Mouse (Mus musculus): ENCODE results near the gene Adamts17.

DNA sequence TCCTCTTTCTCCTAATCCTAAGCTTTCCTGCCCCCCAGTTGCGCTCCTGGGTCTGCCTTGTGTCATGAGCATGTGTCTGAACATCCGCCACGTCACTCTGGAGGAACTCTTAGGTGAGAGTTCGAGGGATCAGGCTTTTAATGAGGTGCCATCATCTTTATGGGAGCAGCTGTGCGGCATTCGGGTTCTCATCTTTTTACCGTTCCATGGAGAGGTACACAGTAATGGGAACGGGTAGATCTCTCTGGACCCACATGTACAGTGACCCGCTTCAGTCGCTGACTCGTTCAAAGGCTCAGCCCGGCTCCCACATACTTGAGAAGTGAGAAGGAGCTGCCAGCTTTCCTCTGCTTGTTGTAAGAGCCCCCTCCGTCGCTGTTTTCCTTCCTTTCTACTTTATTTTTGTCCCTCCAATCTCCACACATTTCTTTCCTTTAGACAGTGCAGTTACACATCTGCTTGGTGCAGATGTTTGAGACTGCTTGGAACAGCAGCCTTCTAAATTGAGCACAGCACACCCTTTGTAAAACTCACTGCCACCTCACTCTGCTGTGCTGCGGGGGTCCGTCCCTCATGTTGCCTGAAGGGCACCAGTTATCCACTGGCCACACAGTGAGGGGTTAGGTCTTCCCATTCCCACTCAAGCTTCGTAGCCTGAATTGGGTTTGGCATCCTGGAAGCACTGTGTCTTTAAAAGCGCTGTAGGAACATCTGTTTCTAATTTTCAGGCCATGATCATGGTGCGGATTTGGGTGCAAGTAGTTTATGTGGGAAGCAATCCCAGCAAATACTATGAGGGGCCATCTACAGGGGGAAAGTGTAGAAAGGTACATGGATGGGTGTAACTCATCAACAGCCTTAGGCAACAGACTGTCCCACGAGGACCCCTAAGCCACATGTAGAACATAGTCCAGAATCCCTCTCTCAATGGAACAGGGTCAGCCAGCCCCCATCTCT is 186.9 kb downstream of the Adamts17 start:
- TF ChIP-seq TAL1 (IDR thresholded peaks at IDR 0.05; ENCODE audit: low read length) (no peak), GATA1 (IDR thresholded peaks at IDR 0.05; ENCODE audit: low read length) (no peak)
